Mouse (Mus musculus) left cerebral cortex, adult 2 months (tissue): ENCODE data around the gene Maco1. TPM values are rescaled to one million over a fixed set of nuclear protein-coding genes. Genes with fewer than 3 reads are reported as not detected.
A peak's percentile ranks its signal among the peaks of the same experiment; 100 is the strongest.
"Not testable (repeated sequence)": the region's sequence is repeated elsewhere in the genome, so short reads cannot be mapped to it uniquely, and the experiment has no call there.

ENCODE experiments used
- DNase-seq, 2 experiments: peaks; one replicate each; pipeline ENCODE4 v3.0.0; 2021 to 2022; ENCODE audit warnings: low spot score in 2 of 2, mixed read lengths in 1 of 2; ENCODE audit errors: extremely low spot score in 1 of 2
- H3K27ac ChIP-seq: fragments of 200-600 bp; 2 replicates; pipeline ENCODE4 v1.8.1; 2022
- H3K4me3 ChIP-seq: fragments of 200-600 bp; 2 replicates; pipeline ENCODE4 v1.8.1; 2022
- CTCF ChIP-seq: fragments of 200-600 bp; IDR thresholded peaks from 2 replicates; pipeline ENCODE4 v1.8.1; 2022; ENCODE audit warnings: antibody characterized with exemption, mild to moderate bottlenecking, moderate library complexity
- intact Hi-C: fragments of 180-260 bp; cut with DNase I; formaldehyde crosslinking; loops from one replicate; pipeline ENCODE4 v1.15.1; 2025
- total RNA-seq, 2 experiments: library from RNA; stranded (reverse); gene quantifications; 2 replicates each; pipeline ENCODE4 v1.2.3; 2021

Maco1 gene
- total RNA-seq, 2 experiments from 2014 or later = 52.4 to 54.2 TPM

GRCm38 (mm10) chr4:134856501-134856900, 3.4 kb upstream of the Maco1 start:
- H3K4me3 ChIP-seq = no peak overlapping the region
- no peak overlapping the region for H3K27ac ChIP-seq
- no peak for TF ChIP-seq CTCF
- DNase-seq = no peak
- intact Hi-C loops = no loop called here

- TF ChIP-seq CTCF = no peak
Observed at GRCm38 (mm10) chr4:134856056-134856455, 2.9 kb upstream of the Maco1 start.

GRCm38 (mm10) chr4:134855371-134855770, 2.2 kb upstream of the Maco1 start:
- no peak for DNase-seq
- H3K27ac ChIP-seq = no peak overlapping the region
- intact Hi-C loops = no loop called here
- TF ChIP-seq CTCF = no peak
- no peak overlapping the region for H3K4me3 ChIP-seq

More at GRCm38 (mm10) chr4:134856056-134856455, 2.9 kb upstream of the Maco1 start:
- no peak for DNase-seq
- H3K4me3 ChIP-seq = no peak overlapping the region
- no peak overlapping the region for H3K27ac ChIP-seq
- intact Hi-C loops = no loop called here

- peak overlapping the region; percentile 91 for H3K4me3 ChIP-seq
- DNase-seq = peak; percentile 94
- intact Hi-C loops = loop anchor here (5.0 kb wide), 1 partner anchor 68 kb away; the partner anchor contains the start of gene Rsrp1
- TF ChIP-seq CTCF = no peak
- H3K27ac ChIP-seq = peak overlapping the region; percentile 97
Observed at GRCm38 (mm10) chr4:134853637-134854485, 716 bp upstream of the Maco1 start.

GRCm38 (mm10) chr4:134852438-134853255, 498 bp downstream of the Maco1 start:
- intact Hi-C loops = loop anchor here (5.0 kb wide), 1 partner anchor 70 kb away; the partner anchor contains the start of gene Rsrp1

GRCm38 (mm10) chr4:134851876-134852275, 1.3 kb downstream of the Maco1 start:
- Histone ChIP-seq H3K27ac (peak overlapping the region; percentile 98; the same call in 1 of the 2 replicates), H3K4me3 (peak overlapping the region; percentile 91)
- DNase-seq = no peak
- TF ChIP-seq CTCF = no peak
- intact Hi-C loops = loop anchor here (5.0 kb wide), 1 partner anchor 70 kb away; the partner anchor contains the start of gene Rsrp1

More at GRCm38 (mm10) chr4:134852438-134853255, 498 bp downstream of the Maco1 start:
- peak; percentile 51 for DNase-seq
- TF ChIP-seq CTCF = no peak; the same call in 1 of the 2 replicates
- H3K4me3 ChIP-seq = peak overlapping the region; percentile 91
- H3K27ac ChIP-seq = peak overlapping the region; percentile 98

DNA sequence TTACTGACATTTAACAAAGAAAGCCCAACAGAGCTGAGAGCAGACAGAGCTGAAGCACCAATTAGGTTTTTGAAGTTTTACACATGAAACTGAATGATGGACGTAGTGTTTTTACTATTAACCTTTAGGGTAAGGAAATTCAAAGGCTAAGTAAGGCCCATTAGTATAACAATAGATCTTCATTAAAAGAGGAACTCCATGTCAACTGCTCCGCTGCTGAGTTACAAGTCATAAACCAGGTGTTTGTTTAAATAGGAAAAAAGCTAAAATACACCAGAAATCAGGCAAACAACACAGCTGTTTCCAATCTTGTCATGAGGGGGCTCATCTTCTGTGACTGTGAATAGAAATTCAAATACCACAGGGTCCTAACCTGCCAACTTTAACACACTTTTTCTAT, 1.9 kb downstream of the Maco1 start:
- no peak for TF ChIP-seq CTCF

GRCm38 (mm10) chr4:134850551-134850950, 2.6 kb downstream of the Maco1 start:
- Histone ChIP-seq H3K27ac (no peak overlapping the region), H3K4me3 (no peak overlapping the region)
- DNase-seq = no peak
- no peak for TF ChIP-seq CTCF
- intact Hi-C loops = loop anchor here (5.0 kb wide), 1 partner anchor 72 kb away; the partner anchor contains the start of gene Rsrp1

More for the DNA sequence above, 1.9 kb downstream of the Maco1 start:
- intact Hi-C loops = loop anchor here (5.0 kb wide), 1 partner anchor 71 kb away; the partner anchor contains the start of gene Rsrp1
- H3K4me3 ChIP-seq = peak overlapping the region; percentile 91; the same call in 1 of the 2 replicates
- DNase-seq = no peak
- H3K27ac ChIP-seq = no peak overlapping the region

- no peak overlapping the region for H3K27ac ChIP-seq
- H3K4me3 ChIP-seq = no peak overlapping the region
- intact Hi-C loops = no loop called here
- no peak for TF ChIP-seq CTCF
- DNase-seq = no peak
Observed at GRCm38 (mm10) chr4:134847587-134847986, 5.6 kb downstream of the Maco1 start.

- Histone ChIP-seq H3K27ac (no peak overlapping the region), H3K4me3 (no peak overlapping the region)
- TF ChIP-seq CTCF = no peak
- no peak for DNase-seq
- intact Hi-C loops = no loop called here
Observed at GRCm38 (mm10) chr4:134843566-134843965, 9.6 kb downstream of the Maco1 start.

DNA sequence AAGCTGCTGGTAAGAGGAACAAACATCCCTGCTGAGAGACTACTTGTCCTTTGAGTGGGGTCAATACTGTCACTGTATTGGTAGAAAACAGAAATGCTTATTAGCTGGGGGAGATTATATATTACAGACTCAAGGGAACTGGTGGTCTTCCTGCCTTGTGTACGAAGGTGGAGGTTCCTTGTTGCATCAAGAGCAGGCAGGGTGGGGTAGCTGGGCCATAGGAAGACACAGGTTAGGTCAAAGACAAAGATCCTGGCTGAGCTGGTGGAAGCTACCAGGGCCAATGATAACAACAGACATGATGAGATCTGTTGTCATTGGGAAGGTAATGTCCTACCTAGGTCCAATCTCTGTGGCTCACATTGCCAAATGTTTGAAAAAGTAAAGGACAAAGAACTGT, 12.9 kb downstream of the Maco1 start:
- no peak for TF ChIP-seq CTCF
- no peak for DNase-seq
- intact Hi-C loops = no loop called here
- H3K27ac ChIP-seq = no peak overlapping the region
- no peak overlapping the region for H3K4me3 ChIP-seq

DNA sequence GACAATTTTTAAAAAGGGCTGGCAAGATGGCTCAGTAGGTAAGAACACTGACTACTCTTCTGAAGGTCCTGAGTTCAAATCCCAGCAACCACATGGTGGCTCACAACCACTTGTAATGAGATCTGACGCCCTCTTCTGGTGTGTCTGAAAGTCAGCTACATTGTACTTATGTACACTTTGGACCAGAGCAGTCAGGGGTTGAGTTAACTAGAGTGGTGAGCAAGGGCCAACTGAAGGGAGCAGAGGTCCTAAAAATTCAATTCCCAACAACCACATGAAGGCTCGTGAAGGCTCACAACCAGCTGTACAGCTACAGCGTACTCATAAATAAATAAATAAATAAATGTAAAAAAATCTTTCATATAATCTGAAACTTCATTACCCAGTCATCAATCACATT, 14.4 kb downstream of the Maco1 start:
- H3K27ac ChIP-seq, H3K4me3 ChIP-seq, intact Hi-C loops, DNase-seq: not testable (repeated sequence)
